Mouse (Mus musculus): ENCODE data around the gene Rabif.
"Not testable (repeated sequence)": the region's sequence is repeated elsewhere in the genome, so short reads cannot be mapped to it uniquely, and the experiment has no call there.

The Rabif gene

GRCm38 (mm10) chr1:134512584-134512983 is 18.1 kb downstream of the Rabif start:
- DNase-seq (ENCODE audit: low spot score) = no peak

- no peak for DNase-seq (ENCODE audit: low spot score)
Measured at GRCm38 (mm10) chr1:134513312-134513860, 18.9 kb downstream of the Rabif start.

GRCm38 (mm10) chr1:134513876-134514590 is 19.6 kb downstream of the Rabif start:
- no peak for DNase-seq (ENCODE audit: low spot score)

GRCm38 (mm10) chr1:134515891-134516290 is 21.4 kb downstream of the Rabif start:
- DNase-seq (ENCODE audit: low spot score) = no peak

- DNase-seq (ENCODE audit: low spot score) = no peak
Measured at GRCm38 (mm10) chr1:134516491-134517198, 22.2 kb downstream of the Rabif start.

GRCm38 (mm10) chr1:134517841-134518240 is 23.4 kb downstream of the Rabif start:
- not testable (repeated sequence) for DNase-seq (ENCODE audit: low spot score)

GRCm38 (mm10) chr1:134518677-134519076 is 24.2 kb downstream of the Rabif start:
- peak; percentile 86 for DNase-seq (ENCODE audit: low spot score)

- DNase-seq (ENCODE audit: low spot score) = not testable (repeated sequence)
Measured at GRCm38 (mm10) chr1:134519201-134519600, 24.8 kb downstream of the Rabif start.

GRCm38 (mm10) chr1:134520001-134520721 is 25.7 kb downstream of the Rabif start:
- DNase-seq (ENCODE audit: low spot score) = no peak

- DNase-seq (ENCODE audit: low spot score) = no peak
Measured at GRCm38 (mm10) chr1:134521163-134521562, 26.7 kb downstream of the Rabif start.

- DNase-seq (ENCODE audit: low spot score) = no peak
Measured at GRCm38 (mm10) chr1:134522325-134522724, 27.9 kb downstream of the Rabif start.

GRCm38 (mm10) chr1:134524424-134524823 is 30.0 kb downstream of the Rabif start:
- peak; percentile 49 for DNase-seq (ENCODE audit: low spot score)

GRCm38 (mm10) chr1:134525015-134525414 is 30.6 kb downstream of the Rabif start:
- DNase-seq (ENCODE audit: low spot score) = no peak

GRCm38 (mm10) chr1:134526752-134527151 is 32.3 kb downstream of the Rabif start:
- peak; percentile 76 for DNase-seq (ENCODE audit: low spot score)

- no peak for DNase-seq (ENCODE audit: low spot score)
Measured at GRCm38 (mm10) chr1:134530618-134531017, 36.2 kb downstream of the Rabif start.

- not testable (repeated sequence) for DNase-seq (ENCODE audit: low spot score)
Measured at GRCm38 (mm10) chr1:134533710-134534109, 39.3 kb downstream of the Rabif start.

GRCm38 (mm10) chr1:134535054-134535453 is 40.6 kb downstream of the Rabif start:
- DNase-seq (ENCODE audit: low spot score) = no peak

GRCm38 (mm10) chr1:134535513-134535912 is 41.1 kb downstream of the Rabif start:
- DNase-seq (ENCODE audit: low spot score) = no peak

- no peak for DNase-seq (ENCODE audit: low spot score)
Measured at GRCm38 (mm10) chr1:134540610-134541009, 46.2 kb downstream of the Rabif start.

GRCm38 (mm10) chr1:134548231-134548630 is 53.8 kb downstream of the Rabif start:
- DNase-seq (ENCODE audit: low spot score) = no peak

- no peak for DNase-seq (ENCODE audit: low spot score)
Measured at GRCm38 (mm10) chr1:134549632-134550132, 55.2 kb downstream of the Rabif start, which contains the start of gene Mgat4e. TSS of gene Mgat4e (minus strand) at chr1:134549682.

GRCm38 (mm10) chr1:134551869-134552268 is 57.4 kb downstream of the Rabif start:
- no peak for DNase-seq (ENCODE audit: low spot score)
